Mouse (Mus musculus) neural tube, embryonic 11.5 days (tissue): ENCODE measurements around the gene Wdr64. TPM values are rescaled to one million over a fixed set of nuclear protein-coding genes. Genes with fewer than 3 reads are reported as not detected.
A peak's percentile ranks its signal among the peaks of the same experiment; 100 is the strongest.

Experiments
- ATAC-seq: fragments of 200-750 bp; cut with Nextera tagmentation; 2 replicates; pipeline ENCODE4 v1.8.0; 2017; ENCODE audit warnings: moderate number of reproducible peaks, mild to moderate bottlenecking, moderate TSS enrichment, moderate library complexity; ENCODE audit not compliant: insufficient read depth, low FRiP score, low TSS enrichment
- DNase-seq: peaks from one replicate; pipeline ENCODE4 v3.0.0-alpha.2; 2015; ENCODE audit warnings: low spot score
- H3K27ac ChIP-seq: fragments of 300-500 bp; sonication (generic); 2 replicates; pipeline ENCODE4 v1.5.1; 2014; ENCODE audit warnings: low read depth, mild to moderate bottlenecking, low read length
- H3K27me3 ChIP-seq: fragments of 300-500 bp; sonication (generic); 2 replicates; pipeline ENCODE4 v1.6.1; 2014; ENCODE audit warnings: mild to moderate bottlenecking, low read length, mixed read lengths; ENCODE audit not compliant: control insufficient read depth, insufficient read depth
- H3K36me3 ChIP-seq: fragments of 300-500 bp; sonication (generic); 2 replicates; pipeline ENCODE4 v1.6.1; 2014; ENCODE audit warnings: mild to moderate bottlenecking, low read length, moderate library complexity, mixed read lengths; ENCODE audit not compliant: control insufficient read depth, insufficient read depth
- H3K4me1 ChIP-seq: fragments of 300-500 bp; sonication (generic); 2 replicates; pipeline ENCODE4 v1.6.1; 2014; ENCODE audit warnings: low read length, mixed read lengths; ENCODE audit not compliant: control insufficient read depth, insufficient read depth
- H3K4me2 ChIP-seq: fragments of 300-500 bp; sonication (generic); 2 replicates; pipeline ENCODE4 v1.6.1; 2014; ENCODE audit warnings: low read depth, mild to moderate bottlenecking, moderate library complexity
- H3K4me3 ChIP-seq: fragments of 300-500 bp; sonication (generic); 2 replicates; pipeline ENCODE4 v1.5.1; 2014; ENCODE audit warnings: low read depth, low read length
- H3K9ac ChIP-seq: fragments of 300-500 bp; sonication (generic); 2 replicates; pipeline ENCODE4 v1.6.1; 2014; ENCODE audit warnings: mild to moderate bottlenecking, low read length
- H3K9me3 ChIP-seq: fragments of 300-500 bp; sonication (generic); 2 replicates; pipeline ENCODE4 v1.6.1; 2016; ENCODE audit warnings: low read length; ENCODE audit not compliant: control insufficient read depth
- WGBS: fragments of 180-500 bp; shearing (Covaris S2); extraction: QIAGEN DNeasy Blood & Tissue Kit; methylation state at CpG from one replicate; pipeline ENCODE4 v1.1.7; 2014; 5-methylcytosine and 5-hydroxymethylcytosine counted together
- polyA plus RNA-seq: library from polyadenylated mRNA; unstranded; fragments of >200 nt; fragmentation: Nextera tagmentation; extraction: Ambion mirVana; gene quantifications from 2 replicates; pipeline ENCODE4 v1.2.1, GENCODE M21; 2014

Wdr64 gene
- polyA plus RNA-seq, 1 experiment from 2014 or later: not detected

GRCm38 (mm10) chr1:175677459-175677858 is 20.9 kb upstream of the Wdr64 start:
- H3K27ac ChIP-seq: no peak overlapping the region
- H3K27me3 ChIP-seq: no peaks in the 10 kb centered on the region
- H3K9ac ChIP-seq: no peak overlapping the region
- no peak overlapping the region for H3K4me3 ChIP-seq
- no peak overlapping the region for H3K4me2 ChIP-seq
- no peaks in the 10 kb centered on the region for H3K36me3 ChIP-seq
- no peak for DNase-seq
- WGBS: 88% methylated on average over 6 of the region's 6 CpGs
- H3K9me3 ChIP-seq: no peaks in the 10 kb centered on the region
- H3K4me1 ChIP-seq: no peaks in the 10 kb centered on the region
- no peak for ATAC-seq

DNA sequence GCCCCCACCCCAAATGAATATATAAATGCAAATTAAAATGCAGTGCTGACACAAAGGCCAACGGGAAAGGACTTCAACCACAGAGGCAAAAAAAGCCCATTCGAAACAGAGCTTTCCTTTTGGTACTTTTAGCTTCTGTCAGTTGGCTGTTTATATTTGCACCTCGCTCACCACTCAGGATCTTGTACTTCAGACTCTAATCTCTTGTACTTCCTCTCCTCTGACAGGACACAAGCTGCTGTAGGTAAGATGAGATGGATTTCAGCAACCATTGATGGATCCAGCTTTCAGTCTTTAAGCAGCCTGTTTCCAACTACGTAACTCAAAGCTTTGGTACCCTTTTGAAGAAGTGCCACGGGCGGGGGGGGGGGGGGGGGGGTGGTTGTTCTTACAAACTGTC is 17.4 kb upstream of the Wdr64 start:
- no peaks in the 10 kb centered on the region for H3K27me3 ChIP-seq
- WGBS: 83% methylated on average over 6 of the region's 6 CpGs
- DNase-seq: no peak

DNA sequence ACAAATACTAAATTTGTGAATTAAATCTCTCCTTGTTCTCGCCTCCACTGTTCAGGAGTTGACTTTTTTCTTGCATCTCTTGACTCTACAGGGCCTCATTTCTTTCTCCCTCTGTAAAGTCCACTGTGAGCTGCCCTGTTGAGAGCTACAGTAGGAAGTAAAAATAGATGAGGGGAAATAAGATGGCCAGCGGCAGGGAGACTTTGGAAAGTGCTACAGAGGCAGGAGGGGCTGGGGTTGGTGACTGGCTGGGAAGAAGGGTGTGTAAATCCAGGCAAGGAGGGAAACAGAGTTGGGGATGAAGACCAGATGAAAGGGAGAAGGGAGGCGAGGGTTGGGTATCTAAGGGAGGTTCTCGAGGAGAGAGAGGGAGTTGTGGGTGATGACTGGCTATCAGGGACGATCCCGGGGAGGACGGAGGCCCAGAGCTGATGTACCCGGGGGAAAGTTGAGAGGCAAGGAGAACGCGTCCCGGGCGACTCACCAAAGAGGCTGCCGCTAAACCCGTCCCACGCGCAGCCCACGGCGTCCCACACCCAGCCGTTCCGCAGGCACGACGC is 6.6 kb upstream of the Wdr64 start:
- Histone ChIP-seq H3K4me2 (peak overlapping the region; percentile 82), H3K4me3 (peak overlapping the region; percentile 66), H3K4me1 (peaks cover 4% of the 10 kb centered on the region; the same call in 1 of the 2 replicates), H3K9me3 (no peaks in the 10 kb centered on the region), H3K27me3 (no peaks in the 10 kb centered on the region), H3K9ac (peak overlapping the region; percentile 90), H3K36me3 (peaks cover 4% of the 10 kb centered on the region; the same call in 1 of the 2 replicates), H3K27ac (peak overlapping the region; percentile 82)
- ATAC-seq (no peak), DNase-seq (no peak)
- 1% methylated on average over 22 of the region's 22 CpGs for WGBS

More for the DNA sequence above, 17.4 kb upstream of the Wdr64 start:
- H3K9ac ChIP-seq: no peak overlapping the region
- no peak for ATAC-seq
- H3K4me3 ChIP-seq: no peak overlapping the region
- no peaks in the 10 kb centered on the region for H3K4me1 ChIP-seq
- no peaks in the 10 kb centered on the region for H3K36me3 ChIP-seq
- no peak overlapping the region for H3K4me2 ChIP-seq
- no peak overlapping the region for H3K27ac ChIP-seq
- H3K9me3 ChIP-seq: no peaks in the 10 kb centered on the region

DNA sequence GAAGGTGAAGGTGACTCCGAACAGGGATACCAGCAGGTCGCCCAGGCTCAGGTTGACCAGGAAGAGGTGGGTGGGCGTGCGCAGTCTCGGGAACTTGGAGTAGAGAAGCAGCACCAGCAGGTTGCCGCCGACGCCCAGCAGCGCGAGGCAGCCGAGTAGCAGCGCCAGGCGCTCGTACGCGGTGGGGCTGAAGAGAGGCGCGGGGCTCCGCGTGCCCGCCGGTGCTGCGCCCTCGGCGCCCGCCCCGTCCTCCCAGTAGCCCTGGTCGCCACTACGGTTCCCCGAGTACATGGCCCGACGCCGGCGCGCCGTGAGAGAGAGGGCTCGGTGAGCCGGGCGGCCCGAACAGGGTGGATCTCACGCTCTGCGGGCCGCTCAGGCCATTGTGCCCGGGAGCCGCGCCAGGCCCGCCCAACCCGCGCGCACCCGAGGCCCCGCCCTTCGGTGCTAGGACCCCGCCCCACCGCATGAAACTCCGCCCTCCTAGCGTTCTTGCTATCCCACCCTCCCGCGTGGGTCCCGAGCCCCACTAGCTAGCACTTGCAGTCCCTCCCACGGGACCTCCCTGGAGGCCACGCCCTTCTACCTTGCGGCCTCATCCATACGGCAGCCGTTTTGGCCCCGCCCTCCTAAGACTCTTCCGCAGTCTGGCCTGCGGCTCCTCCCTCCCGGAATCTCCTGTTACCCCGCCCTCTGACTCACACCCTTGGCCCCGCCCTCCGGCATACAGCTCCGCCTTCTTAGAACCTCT is 6.0 kb upstream of the Wdr64 start, which contains the start of the genes Opn3 and Chml:
TSS of gene Opn3 (minus strand) at position 531 of the 751 bp plus-strand sequence.
TSS of gene Chml (minus strand) at position 656 of the 751 bp plus-strand sequence.
- Histone ChIP-seq H3K27me3 (no peaks in the 10 kb centered on the region), H3K4me1 (peaks cover 4% of the 10 kb centered on the region; the same call in 1 of the 2 replicates), H3K9ac (peak within 1 kb of the TSS; percentile 90), H3K27ac (peak within 1 kb of the TSS; percentile 82), H3K36me3 (peaks cover 4% of the 10 kb centered on the region; the same call in 1 of the 2 replicates), H3K9me3 (no peaks in the 10 kb centered on the region), H3K4me2 (peak within 1 kb of the TSS; percentile 82), H3K4me3 (peak within 1 kb of the TSS; percentile 66)
- peak; percentile 98 for ATAC-seq
- WGBS: under 1% methylated on average over 60 of the region's 73 CpGs
- DNase-seq: peak; percentile 99

GRCm38 (mm10) chr1:175692997-175693361 is 5.4 kb upstream of the Wdr64 start:
- Histone ChIP-seq H3K36me3 (no peaks in the 10 kb centered on the region; the same call in 1 of the 2 replicates), H3K4me2 (peak overlapping the region; percentile 82), H3K27me3 (no peaks in the 10 kb centered on the region), H3K4me3 (peak overlapping the region; percentile 66), H3K9ac (peak overlapping the region; percentile 32), H3K4me1 (peaks cover 4% of the 10 kb centered on the region; the same call in 1 of the 2 replicates), H3K27ac (no peak overlapping the region), H3K9me3 (no peaks in the 10 kb centered on the region)
- DNase-seq (no peak), ATAC-seq (peak; percentile 65)
- under 1% methylated on average over 17 of the region's 17 CpGs for WGBS

DNA sequence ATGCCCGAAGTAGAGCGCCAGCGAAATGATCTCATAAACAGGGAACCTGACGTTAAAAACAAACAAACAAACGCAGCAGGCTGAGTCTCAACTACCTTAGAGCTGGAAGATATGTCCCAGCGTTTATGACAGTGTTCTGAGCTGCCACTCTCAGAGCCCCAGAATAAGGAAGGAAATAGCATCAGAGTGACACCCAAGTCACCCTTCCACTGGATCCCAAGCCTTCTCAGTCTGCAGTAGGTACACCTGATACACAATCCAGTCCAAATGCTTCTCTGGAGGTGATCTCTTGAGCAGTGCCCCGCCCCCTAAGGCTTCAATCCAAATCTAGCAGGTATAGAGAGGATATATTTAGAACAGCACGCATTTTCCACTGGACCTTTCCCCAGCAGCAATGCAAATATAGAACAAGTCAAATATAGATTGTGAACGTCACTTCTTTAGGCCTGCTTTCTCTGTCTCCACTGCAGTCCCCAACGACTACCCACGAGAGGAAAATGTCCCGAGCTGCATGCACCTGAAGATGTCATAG is 4.9 kb upstream of the Wdr64 start:
- 48% methylated on average over 12 of the region's 12 CpGs for WGBS
- H3K9ac ChIP-seq: peak overlapping the region; percentile 32; the same call in 1 of the 2 replicates

DNA sequence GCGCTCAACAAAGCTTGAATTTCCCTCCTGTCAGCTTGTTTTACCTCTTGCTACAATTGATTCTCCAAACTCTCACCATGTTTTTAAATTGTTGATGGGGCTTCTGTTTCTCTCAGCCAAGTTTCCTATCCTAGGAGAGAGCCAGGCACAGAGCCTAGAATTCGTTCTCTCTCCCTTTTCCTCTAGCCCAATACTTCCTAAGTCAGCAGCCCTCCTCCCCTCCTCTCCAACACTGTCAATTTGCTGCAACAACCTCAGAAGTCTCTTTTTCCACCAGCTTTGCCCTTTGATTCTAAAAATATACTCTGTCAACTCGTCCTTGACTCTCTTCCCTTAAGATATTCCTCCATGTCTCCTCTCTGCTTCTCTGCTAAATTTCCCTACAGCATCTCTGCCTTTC is 982 bp downstream of the Wdr64 start:
- Histone ChIP-seq H3K9ac (no peak overlapping the region), H3K9me3 (no peaks in the 10 kb centered on the region), H3K4me3 (no peak overlapping the region), H3K27me3 (no peaks in the 10 kb centered on the region), H3K4me1 (no peaks in the 10 kb centered on the region), H3K36me3 (no peaks in the 10 kb centered on the region), H3K27ac (no peak overlapping the region), H3K4me2 (no peak overlapping the region)
- no peak for DNase-seq
- 67% methylated on average over 3 of the region's 3 CpGs for WGBS
- no peak for ATAC-seq

More for the DNA sequence above, 4.9 kb upstream of the Wdr64 start:
- Histone ChIP-seq H3K4me1 (peaks cover 4% of the 10 kb centered on the region; the same call in 1 of the 2 replicates), H3K27me3 (no peaks in the 10 kb centered on the region), H3K4me2 (peak overlapping the region; percentile 82), H3K27ac (no peak overlapping the region), H3K36me3 (no peaks in the 10 kb centered on the region), H3K9me3 (no peaks in the 10 kb centered on the region), H3K4me3 (peak overlapping the region; percentile 66)
- DNase-seq: no peak
- ATAC-seq: no peak; the same call in 1 of the 2 replicates

DNA sequence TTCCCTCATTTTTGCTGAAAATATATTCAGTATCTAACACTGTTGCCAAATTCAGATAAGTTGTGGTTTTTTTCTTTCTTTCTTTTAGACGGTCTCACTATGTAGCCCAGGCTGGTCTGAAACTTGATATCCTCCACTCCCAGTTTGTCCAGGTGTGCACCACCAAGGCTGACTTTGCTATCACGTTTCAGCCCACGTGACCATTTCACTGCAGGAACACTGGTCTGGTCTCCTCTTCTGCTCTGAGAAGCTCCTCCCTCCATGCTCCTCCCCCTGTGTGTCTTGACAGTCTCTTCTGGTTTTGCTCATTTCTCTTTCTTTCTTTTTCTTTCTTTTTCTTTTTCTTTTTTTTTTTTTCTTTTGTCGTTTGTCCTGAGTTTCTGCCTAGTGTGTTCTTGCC is 1.4 kb downstream of the Wdr64 start:
- Histone ChIP-seq H3K9ac (no peak overlapping the region), H3K27me3 (no peaks in the 10 kb centered on the region), H3K36me3 (no peaks in the 10 kb centered on the region), H3K4me2 (no peak overlapping the region), H3K4me3 (no peak overlapping the region), H3K4me1 (no peaks in the 10 kb centered on the region), H3K9me3 (no peaks in the 10 kb centered on the region), H3K27ac (no peak overlapping the region)
- 43% methylated on average over 4 of the region's 4 CpGs for WGBS
- no peak for DNase-seq
- ATAC-seq: no peak
